Mouse (Mus musculus): ENCODE results near the gene Zp3.

Gene Zp3

DNA sequence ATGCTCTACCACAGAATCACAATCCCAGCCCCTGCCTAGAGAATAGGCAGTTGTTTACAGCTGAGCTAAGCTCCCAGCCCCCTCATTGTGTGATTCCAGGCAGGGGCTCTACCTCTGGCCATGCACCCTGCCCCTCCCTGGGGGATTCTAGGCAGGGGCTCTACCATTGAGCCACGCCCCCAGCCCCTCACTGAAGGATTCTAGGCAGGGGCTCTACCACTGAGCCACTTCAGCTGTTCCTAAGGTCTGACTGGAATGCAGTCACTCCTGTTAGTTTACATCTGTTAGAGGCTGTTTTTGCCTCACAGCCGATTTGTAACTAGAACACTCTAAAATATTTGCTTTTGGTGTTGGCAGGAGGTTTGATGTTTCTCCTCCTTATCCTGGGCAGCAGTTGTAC, 22.4 kb downstream of the Zp3 start:
- DNase-seq (ENCODE audit: low spot score in 2 of 2), result no peak

DNA sequence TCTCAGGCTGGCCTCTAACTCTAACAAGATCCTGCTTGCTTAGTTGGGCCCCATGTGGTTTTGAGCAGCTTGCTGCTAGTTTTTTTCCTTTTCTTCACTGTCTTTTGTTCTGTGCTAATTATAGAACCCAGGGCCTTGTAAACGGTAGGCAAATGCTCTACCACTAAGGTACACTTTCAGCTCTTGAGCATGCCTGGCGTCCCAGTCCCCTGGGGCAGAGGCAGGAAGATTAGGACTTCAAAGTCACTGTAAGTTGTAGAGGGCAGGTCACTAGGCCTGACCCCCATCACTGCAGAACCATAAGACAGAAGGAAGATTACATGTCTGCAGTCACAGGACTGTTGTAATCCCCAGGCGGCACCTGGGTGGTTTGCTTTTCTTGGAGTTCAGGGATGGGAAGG, 22.9 kb downstream of the Zp3 start:
- DNase-seq (ENCODE audit: low spot score in 2 of 2), result no peak

DNA sequence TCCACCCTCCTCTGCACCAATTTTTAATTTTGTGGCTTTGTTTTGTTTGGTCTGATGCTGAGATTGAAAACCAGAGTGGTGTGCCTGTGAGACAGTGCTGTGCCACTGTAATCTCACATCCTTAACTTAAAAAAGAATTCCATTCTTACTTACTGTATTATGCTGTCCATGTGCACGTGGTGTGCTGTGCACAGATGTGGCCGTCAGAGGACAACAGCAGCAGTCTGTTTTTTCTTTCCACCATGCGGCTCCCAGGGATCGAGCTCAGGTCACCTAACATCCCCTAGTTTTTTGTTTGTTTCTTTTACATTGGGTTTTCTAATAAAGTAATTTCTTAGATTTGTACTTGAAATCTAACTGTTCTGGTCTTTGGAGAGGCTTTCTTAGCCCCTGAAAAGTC, 24.6 kb downstream of the Zp3 start:
- DNase-seq (ENCODE audit: low spot score in 2 of 2), result no peak

DNA sequence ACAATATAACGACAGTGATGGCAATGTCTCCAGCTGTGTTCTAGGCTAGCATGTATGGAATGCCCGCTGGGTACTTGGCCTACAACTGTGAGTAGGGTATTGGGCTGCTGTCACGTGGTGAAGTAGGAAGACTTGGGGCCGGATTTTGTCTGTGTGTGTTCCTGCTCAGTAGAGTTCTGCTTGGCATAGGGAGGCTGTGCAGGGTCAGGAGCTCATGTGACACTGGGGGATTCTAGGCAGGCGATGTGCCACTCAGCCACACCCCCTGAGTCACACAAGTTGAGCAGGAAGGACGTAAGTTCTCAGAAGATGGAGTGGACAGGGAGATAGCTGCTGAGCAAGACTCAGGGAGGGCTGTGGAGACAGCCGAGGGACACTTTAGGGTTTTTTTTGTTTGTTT, 27.8 kb downstream of the Zp3 start:
- DNase-seq (ENCODE audit: low spot score in 2 of 2), result no peak

DNA sequence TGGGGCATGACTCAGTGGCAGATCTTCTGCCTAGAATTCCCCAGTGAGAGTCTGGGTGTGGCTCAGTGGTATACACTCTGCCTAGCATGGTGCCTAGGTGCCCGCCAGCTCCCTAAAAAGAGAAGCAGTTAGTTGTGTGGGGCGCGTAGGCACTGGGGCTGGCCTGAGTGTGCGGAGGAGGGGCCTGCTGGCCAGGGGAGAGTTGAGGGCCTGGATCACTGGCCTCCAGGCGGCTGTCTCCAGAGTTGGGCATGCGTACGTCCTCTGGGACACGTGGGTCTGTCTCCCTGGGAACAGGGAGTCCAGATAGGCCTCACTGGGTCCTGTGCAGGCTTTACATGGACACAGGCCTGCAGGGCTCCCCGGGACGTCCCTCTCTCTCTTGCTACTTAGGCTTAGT, 35.0 kb downstream of the Zp3 start:
- no peak for DNase-seq (ENCODE audit: low spot score in 2 of 2)

DNA sequence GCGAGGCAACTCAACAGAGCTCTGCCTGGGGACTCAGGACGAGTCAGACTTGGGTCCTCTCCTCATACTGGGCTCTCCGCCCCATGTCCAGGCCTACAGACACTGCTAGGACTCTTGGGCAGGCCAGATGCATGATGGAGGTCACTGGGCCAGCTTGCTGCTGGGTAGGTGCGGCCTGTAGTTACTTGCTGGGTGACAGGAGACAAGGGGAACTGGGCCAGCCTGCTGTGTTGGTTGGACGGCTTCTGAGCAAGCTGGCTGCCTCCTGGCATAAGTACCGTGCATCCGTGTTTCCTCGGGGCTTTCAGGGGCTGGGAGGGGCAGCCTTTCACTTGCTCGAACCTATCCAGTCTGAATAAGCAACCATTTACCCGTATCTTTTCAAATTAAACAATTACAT, 35.7 kb downstream of the Zp3 start:
- DNase-seq (ENCODE audit: low spot score in 2 of 2), result no peak

DNA sequence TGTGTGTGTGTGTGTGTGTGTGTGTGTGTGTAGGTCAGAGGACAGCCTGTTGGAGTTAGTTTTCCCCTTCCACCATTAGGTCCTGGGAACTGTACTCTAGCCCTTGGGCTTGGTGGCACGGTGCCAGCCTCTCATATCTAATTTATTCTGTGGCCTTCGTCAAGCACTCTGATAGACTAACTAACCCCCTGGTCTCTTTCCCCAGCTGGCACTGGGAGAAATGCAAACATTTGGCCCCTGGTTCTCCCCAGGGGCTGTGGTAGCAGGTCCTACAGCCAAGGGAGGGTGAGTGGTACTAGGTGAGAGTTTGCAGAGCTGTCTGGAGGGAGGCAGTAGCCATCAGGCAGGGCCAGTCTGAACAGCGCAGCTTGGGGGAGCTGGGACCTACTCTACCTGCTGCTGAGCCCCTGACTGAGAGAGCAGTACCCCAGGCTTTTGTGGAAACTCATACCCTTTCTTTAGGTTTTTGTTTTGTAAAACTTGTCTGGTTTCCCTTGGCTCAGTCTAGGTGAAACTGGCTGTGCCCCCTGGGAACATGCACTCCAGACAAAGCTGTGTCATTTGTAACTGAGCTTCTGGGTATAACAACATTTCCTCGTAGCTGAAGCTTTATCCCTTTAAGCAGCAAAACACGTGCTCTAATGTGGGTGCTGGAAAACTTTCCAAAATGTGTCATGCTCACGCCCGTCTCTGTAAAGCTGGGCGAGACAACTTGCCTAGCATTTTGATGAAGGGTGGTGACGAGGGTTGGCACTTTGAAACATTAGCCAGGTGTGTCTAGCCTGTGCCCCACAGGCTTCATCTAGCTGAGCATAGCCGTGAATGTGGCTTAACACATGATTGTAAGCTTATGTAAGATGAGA, 36.3 kb downstream of the Zp3 start:
- DNase-seq (ENCODE audit: low spot score in 2 of 2), result no peak

DNA sequence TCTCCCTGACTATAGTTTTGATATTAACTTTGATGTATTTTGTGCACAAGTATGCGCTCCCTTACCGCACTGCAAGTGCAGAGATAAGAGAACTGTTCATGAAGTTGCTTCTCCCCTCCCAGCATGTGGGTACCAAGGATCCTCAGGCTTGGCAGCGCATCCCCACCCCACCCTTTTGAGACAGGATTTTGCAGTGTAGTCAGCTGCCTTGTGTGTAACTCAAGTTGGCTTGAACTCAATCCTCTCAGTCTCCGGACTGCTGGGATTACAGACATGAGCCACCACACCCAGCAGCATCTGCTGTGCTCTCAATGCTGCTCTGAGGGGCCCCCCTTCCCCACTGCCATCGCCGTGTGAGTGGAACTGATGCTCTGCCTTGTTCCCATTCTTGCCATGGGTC, 37.4 kb downstream of the Zp3 start:
- no peak for DNase-seq (ENCODE audit: low spot score in 2 of 2)

DNA sequence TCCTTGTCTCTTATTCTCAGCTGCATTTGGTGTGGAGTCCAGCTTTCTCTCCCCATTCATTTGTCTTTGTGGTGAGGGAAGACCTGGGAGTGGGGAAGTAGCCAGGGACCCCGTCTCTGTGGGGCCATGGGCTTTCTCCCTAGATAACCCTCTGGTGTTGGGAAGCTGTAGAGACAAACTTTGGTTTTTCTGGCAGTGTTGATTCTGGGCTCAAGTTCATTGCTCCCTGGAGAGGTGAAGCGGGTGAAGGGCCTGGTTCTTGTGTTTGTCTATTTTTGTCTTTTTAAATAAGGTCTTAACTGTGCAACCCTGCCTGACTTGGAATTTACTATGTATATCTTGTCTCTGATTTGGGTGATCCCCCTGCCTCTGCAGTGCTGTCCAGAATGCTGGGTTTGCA, 38.8 kb downstream of the Zp3 start:
- DNase-seq (ENCODE audit: low spot score in 2 of 2), result no peak

DNA sequence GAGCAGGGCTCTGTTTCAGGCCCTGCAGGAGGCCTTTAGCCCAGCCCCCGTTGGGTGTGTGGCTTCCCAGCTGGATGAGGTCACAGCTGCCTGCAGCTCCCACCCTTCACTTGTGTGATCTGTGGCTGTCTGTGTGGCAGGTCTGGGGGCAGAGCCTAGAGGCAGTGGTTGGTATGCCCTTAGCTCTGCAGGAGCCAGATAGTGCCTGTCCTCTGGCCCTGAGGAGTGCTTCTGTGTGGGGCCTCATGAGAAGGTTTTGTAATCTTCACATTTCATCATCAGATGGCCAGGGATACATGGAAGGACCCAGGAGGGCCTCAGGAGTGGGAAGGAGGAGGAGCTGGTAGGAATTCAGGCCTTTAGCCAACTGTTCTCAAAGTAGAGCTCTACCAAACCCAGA, 40.0 kb downstream of the Zp3 start:
- DNase-seq (ENCODE audit: low spot score in 2 of 2), result no peak

DNA sequence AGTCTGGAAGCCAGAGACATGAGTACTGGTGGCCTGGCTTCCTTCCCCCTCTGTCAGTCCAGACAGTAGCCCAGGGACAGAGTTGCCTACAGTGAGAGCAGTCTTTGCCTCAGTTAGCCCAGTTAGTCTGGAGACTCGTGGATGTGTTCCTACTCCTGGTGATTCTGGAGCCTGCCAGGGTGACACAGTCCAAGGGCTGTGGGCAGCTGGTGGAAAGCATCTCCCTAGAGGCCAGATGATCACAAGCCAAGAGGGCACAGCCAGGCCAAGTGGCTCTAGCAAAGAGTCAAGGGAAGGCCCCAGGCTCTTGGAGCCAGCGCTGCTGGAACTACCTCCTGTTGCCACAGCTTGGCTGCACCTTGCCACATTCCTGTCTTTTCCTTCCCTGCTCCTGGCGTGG, 45.8 kb downstream of the Zp3 start:
- no peak for DNase-seq (ENCODE audit: low spot score in 2 of 2)

DNA sequence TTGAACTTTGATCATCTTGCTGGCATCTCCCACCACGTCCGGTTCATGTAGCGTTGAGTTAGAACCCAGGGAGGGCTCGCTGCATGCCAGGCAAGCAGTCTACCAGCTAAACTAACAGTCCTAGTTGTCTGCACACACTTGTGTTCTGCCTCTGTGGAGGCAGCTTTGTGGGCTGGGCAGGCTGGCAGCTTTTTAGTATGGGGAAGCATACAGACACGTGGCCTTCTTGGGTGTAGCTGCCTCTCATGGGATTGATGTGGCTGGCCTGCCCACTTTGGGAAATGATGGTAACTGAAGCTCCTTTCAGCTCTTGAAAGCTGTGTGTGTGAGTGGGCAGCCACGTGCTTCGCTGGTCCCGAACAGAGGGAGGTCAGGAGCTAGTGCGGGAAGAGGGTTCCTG, 47.0 kb downstream of the Zp3 start:
- DNase-seq (ENCODE audit: low spot score in 2 of 2), result no peak

DNA sequence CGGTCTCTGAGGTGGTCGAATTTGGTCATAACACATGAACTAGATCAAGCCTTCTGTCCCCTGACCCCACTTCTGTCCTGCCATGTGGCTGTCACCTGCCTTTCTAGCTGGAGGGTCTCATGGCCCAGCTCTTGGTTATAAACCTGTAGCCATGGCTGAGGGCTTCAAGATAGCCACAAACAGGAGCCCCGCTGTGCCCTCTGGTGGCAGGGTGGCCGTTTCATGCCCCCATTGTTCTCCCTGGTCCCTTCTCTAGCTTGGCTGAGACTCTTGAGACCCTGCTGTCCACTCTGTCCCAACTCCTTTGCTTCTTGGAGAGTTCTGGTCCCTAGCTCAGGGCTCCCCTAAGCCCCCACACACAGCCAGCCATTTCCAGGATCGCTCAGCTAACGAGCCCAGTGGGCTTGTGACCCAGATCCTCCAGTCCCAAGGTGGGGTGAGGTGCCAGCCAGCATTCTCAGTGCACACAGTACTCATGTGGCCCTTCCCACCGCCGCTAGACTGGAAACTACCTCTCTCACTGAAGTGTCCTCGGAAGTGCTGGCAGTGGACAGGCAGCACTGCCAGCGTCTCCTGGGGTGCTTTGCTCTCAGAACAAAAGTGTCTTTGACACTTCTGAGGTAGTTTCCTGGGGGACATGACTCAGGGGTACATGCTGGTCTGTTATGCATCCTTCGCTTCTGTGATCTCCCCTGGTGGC, 47.9 kb downstream of the Zp3 start:
- no peak for DNase-seq (ENCODE audit: low spot score in 2 of 2)

DNA sequence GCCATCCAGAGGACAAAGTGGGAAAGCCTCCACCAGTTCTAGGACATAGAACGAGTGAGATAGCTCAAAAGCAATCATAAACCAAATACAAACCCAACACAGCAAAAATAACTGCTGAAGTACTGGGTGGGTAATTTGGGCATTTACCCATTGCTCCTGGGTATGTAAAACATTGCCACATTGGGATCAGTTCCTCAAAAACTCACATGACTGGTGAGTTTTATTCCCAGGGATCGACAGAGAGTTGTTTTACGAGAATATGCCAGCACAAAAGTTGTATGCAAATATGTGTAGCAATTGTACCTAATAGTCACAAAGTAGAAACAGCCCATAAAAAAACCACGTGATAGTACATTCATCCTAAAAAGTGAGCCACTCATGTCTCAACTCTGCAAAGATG, 55.0 kb downstream of the Zp3 start:
- no peak for DNase-seq (ENCODE audit: low spot score in 2 of 2)

DNA sequence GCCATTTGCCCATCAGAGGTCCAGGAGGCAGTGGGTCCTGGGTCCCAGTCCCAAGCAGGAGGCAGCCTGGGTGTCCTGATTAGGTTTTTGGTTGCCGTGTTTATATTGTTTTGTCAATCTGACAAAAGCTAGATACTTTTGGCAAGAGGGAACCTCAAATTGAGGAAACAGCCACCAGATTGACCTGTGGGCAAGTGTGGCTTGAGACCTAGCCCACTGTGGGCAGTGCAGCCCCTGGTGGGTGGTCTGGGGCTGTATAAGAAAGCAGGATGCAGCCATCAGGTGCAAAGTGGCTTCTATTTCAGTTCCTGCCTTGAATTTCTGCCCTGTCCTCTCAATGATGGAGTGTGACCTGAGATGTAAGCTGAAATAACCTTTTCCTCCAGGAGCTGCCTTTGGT, 55.4 kb downstream of the Zp3 start:
- DNase-seq (ENCODE audit: low spot score in 2 of 2), result no peak

DNA sequence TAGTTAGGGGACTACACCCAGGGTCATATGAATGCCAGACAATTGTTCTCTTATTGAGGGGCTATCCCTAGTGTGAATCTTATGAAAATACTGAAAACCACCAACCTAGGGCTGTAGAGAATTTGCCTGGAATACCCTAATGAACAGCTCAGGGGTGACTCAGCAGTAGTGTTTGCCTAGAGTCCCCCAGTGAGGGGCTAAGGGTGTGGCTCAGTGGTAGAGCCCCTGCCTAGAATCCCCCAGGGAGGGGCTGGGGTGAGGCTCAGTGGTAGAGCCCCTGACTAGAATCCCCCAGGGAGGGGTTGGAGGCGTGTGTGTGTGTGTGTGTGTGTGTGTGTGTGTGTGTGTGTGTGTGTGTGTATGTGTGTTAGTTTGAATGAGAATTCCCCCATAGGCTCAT, 56.8 kb downstream of the Zp3 start:
- no peak for DNase-seq (ENCODE audit: low spot score in 2 of 2)

All from left cerebral cortex, adult 9 months (tissue).